Mouse (Mus musculus) thymus, postnatal 4 days (tissue): Measurements from ENCODE around the gene Actl7b.

Experiments
- DNase-seq: peaks from one replicate; pipeline ENCODE4 v3.0.0; 2021

Gene Actl7b

GRCm38 (mm10) chr4:56741041-56741493 lies at the start of gene Actl7b:
Gene Actl7b (minus strand): TSS chr4:56741443.
- DNase-seq = no peak

- DNase-seq = no peak
Measured at GRCm38 (mm10) chr4:56771065-56771464, 29.8 kb upstream of the Actl7b start.

- DNase-seq = no peak
Measured at GRCm38 (mm10) chr4:56768913-56769312, 27.7 kb upstream of the Actl7b start.

- DNase-seq = no peak
Measured at GRCm38 (mm10) chr4:56767861-56768284, 26.6 kb upstream of the Actl7b start.

- no peak for DNase-seq
Measured at GRCm38 (mm10) chr4:56757693-56758092, 16.4 kb upstream of the Actl7b start.

GRCm38 (mm10) chr4:56756966-56757600 lies 15.8 kb upstream of the Actl7b start:
- DNase-seq = no peak

- DNase-seq = no peak
Measured at GRCm38 (mm10) chr4:56756021-56756420, 14.8 kb upstream of the Actl7b start.

GRCm38 (mm10) chr4:56747456-56747855 lies 6.2 kb upstream of the Actl7b start:
- DNase-seq = no peak

- no peak for DNase-seq
Measured at GRCm38 (mm10) chr4:56746345-56746744, 5.1 kb upstream of the Actl7b start.

- no peak for DNase-seq
Measured at GRCm38 (mm10) chr4:56743363-56744195, 2.3 kb upstream of the Actl7b start, which contains the start of gene Actl7a. Gene Actl7a (plus strand): TSS chr4:56743413.

- DNase-seq = no peak
Measured at GRCm38 (mm10) chr4:56742698-56743097, 1.5 kb upstream of the Actl7b start.

GRCm38 (mm10) chr4:56740611-56741010 lies 632 bp downstream of the Actl7b start:
- no peak for DNase-seq

GRCm38 (mm10) chr4:56740020-56740485 lies 1.2 kb downstream of the Actl7b start, which contains the start of gene Gm26657:
Gene Gm26657 (plus strand): TSS chr4:56740070.
- DNase-seq = no peak

- DNase-seq = peak; percentile 69
Measured at GRCm38 (mm10) chr4:56725839-56726238, 15.4 kb downstream of the Actl7b start.

- DNase-seq = no peak
Measured at GRCm38 (mm10) chr4:56723237-56723636, 18.0 kb downstream of the Actl7b start.

GRCm38 (mm10) chr4:56722346-56722745 lies 18.9 kb downstream of the Actl7b start:
- DNase-seq = no peak

GRCm38 (mm10) chr4:56721469-56721868 lies 19.8 kb downstream of the Actl7b start:
- peak; percentile 53 for DNase-seq

GRCm38 (mm10) chr4:56720403-56720802 lies 20.8 kb downstream of the Actl7b start:
- DNase-seq = no peak

- DNase-seq = no peak
Measured at GRCm38 (mm10) chr4:56719456-56719855, 21.8 kb downstream of the Actl7b start.

- no peak for DNase-seq
Measured at GRCm38 (mm10) chr4:56718573-56719442, 22.4 kb downstream of the Actl7b start.

- no peak for DNase-seq
Measured at GRCm38 (mm10) chr4:56717932-56718331, 23.3 kb downstream of the Actl7b start.

- DNase-seq = no peak
Measured at GRCm38 (mm10) chr4:56716801-56717200, 24.4 kb downstream of the Actl7b start.

- no peak for DNase-seq
Measured at GRCm38 (mm10) chr4:56713155-56713554, 28.1 kb downstream of the Actl7b start.
